Mouse (Mus musculus): ENCODE data around the gene Fat1. TPM values are rescaled to one million over a fixed set of nuclear protein-coding genes. Genes with fewer than 3 reads are reported as not detected.

Fat1 gene
- polyA plus RNA-seq (2012; ENCODE audit: insufficient read depth, insufficient read length, low replicate concordance, missing spikeins), result 137 TPM in 1 of 2 replicates, not detected in the other

DNA sequence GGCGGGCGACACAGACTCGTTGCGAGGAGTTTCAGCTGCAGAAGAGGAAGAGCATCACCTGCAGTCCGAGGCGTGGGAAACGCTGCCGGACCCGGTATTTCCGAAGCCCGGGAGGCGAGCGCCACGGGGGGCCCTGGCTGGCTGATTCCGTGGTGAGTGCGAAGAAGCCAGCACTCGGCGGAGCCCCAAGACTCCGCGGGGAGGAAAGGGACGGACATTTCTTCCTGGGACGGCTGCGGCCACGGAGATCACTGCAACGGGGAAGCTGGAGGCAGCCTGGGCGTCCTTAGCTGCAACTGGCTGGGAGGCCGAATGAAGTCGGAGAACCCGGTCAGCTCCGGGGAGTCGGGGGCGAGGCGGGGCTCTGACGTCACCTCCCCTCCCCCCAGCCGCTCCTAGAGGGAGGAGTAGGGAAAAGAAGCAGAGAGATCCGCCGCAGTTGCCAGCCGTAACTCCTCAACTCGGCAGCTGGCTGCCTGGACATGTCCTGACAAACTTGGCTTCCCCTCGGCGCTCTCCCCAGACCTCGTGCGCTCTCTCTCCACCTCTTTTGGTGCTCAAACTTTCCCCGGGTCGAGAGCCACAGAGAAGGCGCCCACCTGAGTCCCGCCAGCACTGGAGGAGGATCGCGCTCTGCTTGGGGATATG lies at the start of gene Fat1:
Gene Fat1, plus strand, starts transcription at position 598 of the 648 bp plus-strand sequence.
- H3K27ac ChIP-seq (ENCODE audit: insufficient read depth, low read depth, low read length), result peak within 1 kb of the TSS; percentile 71
- no peak for TF ChIP-seq CTCF (IDR thresholded peaks at IDR 0.05; ENCODE audit: insufficient read depth, low read depth, low read length)
- TF ChIP-seq POLR2A (IDR thresholded peaks at IDR 0.05; ENCODE audit: insufficient read depth, low read depth, low read length), result peak; percentile 61
- WGBS, result under 1% methylated on average over 49 of the region's 49 CpGs
- H3K4me1 ChIP-seq (ENCODE audit: control insufficient read depth, insufficient read depth, low read length), result no peaks in the 10 kb centered on the region
- H3K4me3 ChIP-seq (ENCODE audit: insufficient read depth, low read depth, low read length), result peak within 1 kb of the TSS; percentile 59

DNA sequence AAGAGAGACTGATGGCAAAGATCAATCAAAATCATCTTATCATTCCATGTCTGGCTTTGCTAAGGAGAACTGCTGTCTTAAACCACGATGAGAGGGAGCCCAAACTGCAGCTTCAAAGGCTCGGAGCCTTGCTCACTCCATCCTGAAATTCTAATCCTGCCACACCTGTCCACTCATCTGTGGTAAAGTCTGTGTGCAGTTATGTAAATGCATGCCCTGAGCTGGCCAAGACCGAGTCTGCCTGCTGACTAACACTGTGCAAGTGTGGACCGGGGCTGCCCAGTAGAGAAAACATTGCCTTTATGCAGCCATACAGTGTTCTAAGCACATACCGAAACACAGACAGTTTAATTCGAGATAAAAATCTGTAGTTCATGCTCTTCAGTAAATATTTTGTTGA lies 40.6 kb upstream of the Fat1 start:
- TF ChIP-seq POLR2A (IDR thresholded peaks at IDR 0.05; ENCODE audit: insufficient read depth, low read depth, low read length) (no peak), CTCF (IDR thresholded peaks at IDR 0.05; ENCODE audit: insufficient read depth, low read depth, low read length) (no peak)
- Histone ChIP-seq H3K27ac (ENCODE audit: insufficient read depth, low read depth, low read length) (no peak overlapping the region), H3K4me1 (ENCODE audit: control insufficient read depth, insufficient read depth, low read length) (peaks cover 3% of the 10 kb centered on the region; the same call in 1 of the 2 replicates), H3K4me3 (ENCODE audit: insufficient read depth, low read depth, low read length) (no peak overlapping the region)
- WGBS, result 78% methylated on average over 6 of the region's 6 CpGs

DNA sequence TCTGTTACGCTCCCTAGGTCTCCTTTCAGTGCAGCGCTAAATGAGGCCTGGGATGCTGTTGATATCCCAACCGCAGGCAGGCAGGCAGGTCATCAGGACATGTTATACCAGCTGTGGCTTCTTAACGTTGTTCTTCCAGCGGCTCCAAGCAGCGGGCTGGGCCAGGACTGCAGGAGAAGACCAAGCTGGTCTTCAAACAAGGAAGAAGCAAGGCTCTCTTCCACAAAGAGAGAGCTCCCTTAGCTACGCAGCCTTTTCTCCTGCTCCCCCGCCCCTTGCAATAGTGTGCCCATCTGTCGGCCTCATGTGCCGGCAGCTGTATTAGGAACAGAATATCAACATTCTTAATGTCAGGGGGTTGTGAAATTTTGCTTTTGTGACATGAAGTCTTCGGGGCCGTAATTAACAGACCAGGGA lies 35.7 kb upstream of the Fat1 start:
- WGBS, result 51% methylated on average over 12 of the region's 12 CpGs
- H3K4me1 ChIP-seq (ENCODE audit: control insufficient read depth, insufficient read depth, low read length), result peaks cover 3% of the 10 kb centered on the region; the same call in 1 of the 2 replicates
- no peak overlapping the region for H3K4me3 ChIP-seq (ENCODE audit: insufficient read depth, low read depth, low read length)
- no peak overlapping the region for H3K27ac ChIP-seq (ENCODE audit: insufficient read depth, low read depth, low read length)
- TF ChIP-seq POLR2A (IDR thresholded peaks at IDR 0.05; ENCODE audit: insufficient read depth, low read depth, low read length) (no peak), CTCF (IDR thresholded peaks at IDR 0.05; ENCODE audit: insufficient read depth, low read depth, low read length) (no peak)

DNA sequence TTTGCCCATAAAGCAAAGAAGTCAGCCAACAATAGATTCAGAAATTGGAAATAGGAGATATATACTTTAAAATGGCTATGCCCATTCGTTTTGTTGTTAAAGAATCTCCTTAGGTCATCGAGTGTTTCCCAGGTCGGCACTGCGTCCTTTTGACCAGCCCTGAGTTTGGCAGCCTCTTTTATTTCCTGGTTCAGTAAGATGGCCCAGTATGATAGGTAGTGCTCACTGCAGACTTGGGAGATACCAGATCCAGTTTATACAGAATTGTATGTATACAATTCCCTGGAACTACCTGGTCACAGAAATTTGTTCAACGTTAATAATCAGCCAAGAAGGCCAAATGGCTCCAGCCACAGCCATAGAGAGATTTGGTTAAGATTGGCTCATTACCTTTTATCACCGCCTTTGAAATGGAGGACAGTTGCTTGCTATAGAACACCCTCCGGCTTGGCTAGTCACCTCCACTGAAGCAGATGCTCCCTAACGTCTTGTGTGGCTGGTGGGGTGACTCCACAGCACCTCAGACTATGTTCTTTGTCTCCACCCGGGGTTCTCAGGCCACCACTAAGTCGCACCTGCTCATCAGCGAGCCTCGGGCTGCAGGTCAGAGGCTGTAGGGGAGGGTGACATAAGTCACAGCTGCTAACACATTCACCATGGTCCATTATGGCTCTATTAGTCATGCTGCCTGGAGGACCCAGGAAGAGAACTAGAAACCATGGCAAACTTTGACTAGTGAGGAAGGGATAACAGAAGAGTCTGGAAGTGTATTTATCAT lies 23.9 kb upstream of the Fat1 start:
- Histone ChIP-seq H3K4me1 (ENCODE audit: control insufficient read depth, insufficient read depth, low read length) (no peaks in the 10 kb centered on the region), H3K4me3 (ENCODE audit: insufficient read depth, low read depth, low read length) (no peak overlapping the region), H3K27ac (ENCODE audit: insufficient read depth, low read depth, low read length) (no peak overlapping the region)
- no peak for TF ChIP-seq CTCF (IDR thresholded peaks at IDR 0.05; ENCODE audit: insufficient read depth, low read depth, low read length)
- TF ChIP-seq POLR2A (IDR thresholded peaks at IDR 0.05; ENCODE audit: insufficient read depth, low read depth, low read length), result no peak
- WGBS, result 87% methylated on average over 12 of the region's 12 CpGs

DNA sequence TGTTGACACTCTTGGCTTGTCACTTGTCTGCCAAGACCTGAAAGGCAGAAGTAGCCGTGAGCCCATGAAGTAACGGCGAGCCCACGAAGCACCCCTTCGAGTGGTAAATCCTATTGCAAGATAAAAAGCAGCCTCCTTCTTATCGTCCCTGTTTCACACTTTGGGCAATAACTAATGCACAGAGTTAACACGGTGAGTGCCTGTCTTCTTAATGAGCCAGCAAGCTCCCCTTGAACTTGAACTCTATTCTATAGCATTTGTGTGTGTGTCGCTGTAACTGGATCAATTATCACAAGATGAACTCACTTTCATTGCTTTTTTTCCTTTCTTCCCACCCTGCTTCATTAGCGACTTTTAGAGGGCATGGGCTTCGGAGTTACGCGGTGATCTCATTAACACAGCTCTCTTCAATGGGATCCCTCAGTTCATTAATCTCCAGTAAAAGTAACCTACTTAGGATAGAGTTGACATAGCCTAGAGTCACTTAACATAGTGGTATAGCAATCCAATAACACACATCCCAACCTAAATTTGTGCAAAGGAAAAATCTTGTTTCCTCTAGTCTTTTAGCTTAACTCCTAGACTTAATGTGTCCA lies 15.7 kb upstream of the Fat1 start:
- no peak for TF ChIP-seq CTCF (IDR thresholded peaks at IDR 0.05; ENCODE audit: insufficient read depth, low read depth, low read length)
- Histone ChIP-seq H3K4me1 (ENCODE audit: control insufficient read depth, insufficient read depth, low read length) (no peaks in the 10 kb centered on the region), H3K4me3 (ENCODE audit: insufficient read depth, low read depth, low read length) (no peak overlapping the region), H3K27ac (ENCODE audit: insufficient read depth, low read depth, low read length) (no peak overlapping the region)
- 72% methylated on average over 12 of the region's 12 CpGs for WGBS

DNA sequence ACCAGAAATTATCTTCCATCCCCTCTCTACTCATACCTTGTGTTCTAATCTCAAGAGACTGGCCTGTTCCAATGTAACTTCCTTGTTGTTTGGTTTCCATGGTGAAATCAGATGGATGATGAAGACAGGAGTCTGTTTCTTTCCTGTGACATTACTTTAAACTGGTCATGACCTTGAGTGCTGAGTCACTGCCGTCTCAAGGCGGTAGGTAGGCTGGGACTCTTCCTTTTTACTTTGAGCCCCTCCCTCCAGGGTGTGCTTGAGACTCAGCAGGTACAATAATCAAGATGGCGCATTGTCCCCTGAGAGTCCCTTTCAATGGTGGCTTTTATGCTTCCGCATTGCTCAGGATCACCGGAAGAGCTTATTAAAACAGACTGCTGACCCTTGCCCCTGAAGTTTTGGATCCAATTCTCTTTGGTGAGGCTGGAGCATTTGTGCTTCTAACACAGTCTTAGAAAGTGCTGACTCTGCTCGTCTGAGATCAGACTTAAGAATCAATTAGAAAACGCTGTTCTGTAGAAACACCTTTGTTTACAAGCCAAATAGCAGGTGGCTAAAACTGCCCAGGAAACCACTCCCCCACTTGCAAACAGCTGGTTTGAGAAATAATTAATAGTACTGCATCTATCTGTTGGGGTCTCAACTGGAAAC lies 14.7 kb upstream of the Fat1 start:
- 78% methylated on average over 7 of the region's 7 CpGs for WGBS
- TF ChIP-seq CTCF (IDR thresholded peaks at IDR 0.05; ENCODE audit: insufficient read depth, low read depth, low read length) (no peak), POLR2A (IDR thresholded peaks at IDR 0.05; ENCODE audit: insufficient read depth, low read depth, low read length) (no peak)
- Histone ChIP-seq H3K4me3 (ENCODE audit: insufficient read depth, low read depth, low read length) (no peak overlapping the region), H3K4me1 (ENCODE audit: control insufficient read depth, insufficient read depth, low read length) (no peaks in the 10 kb centered on the region), H3K27ac (ENCODE audit: insufficient read depth, low read depth, low read length) (no peak overlapping the region)

DNA sequence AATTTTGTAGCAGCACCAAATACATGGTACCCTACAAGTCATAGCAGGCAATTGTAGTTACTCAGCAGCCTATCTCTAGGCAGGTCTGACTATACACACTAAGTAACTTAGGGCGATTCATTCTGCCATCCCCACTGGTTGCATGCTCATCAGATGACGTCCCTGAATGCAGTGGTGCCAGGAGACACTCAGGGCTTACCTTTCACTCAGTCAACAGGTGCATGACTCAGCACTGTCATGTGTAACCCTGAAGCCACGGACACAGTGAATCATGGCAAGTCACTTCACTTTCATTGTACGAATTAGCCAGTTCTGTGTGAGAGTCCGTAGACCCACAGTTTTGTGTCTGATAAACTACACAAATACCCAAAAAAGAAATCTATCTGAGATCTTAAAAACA lies 10.3 kb upstream of the Fat1 start:
- TF ChIP-seq POLR2A (IDR thresholded peaks at IDR 0.05; ENCODE audit: insufficient read depth, low read depth, low read length) (no peak), CTCF (IDR thresholded peaks at IDR 0.05; ENCODE audit: insufficient read depth, low read depth, low read length) (no peak)
- WGBS, result 91% methylated on average over 5 of the region's 5 CpGs
- Histone ChIP-seq H3K4me3 (ENCODE audit: insufficient read depth, low read depth, low read length) (no peak overlapping the region), H3K27ac (ENCODE audit: insufficient read depth, low read depth, low read length) (no peak overlapping the region), H3K4me1 (ENCODE audit: control insufficient read depth, insufficient read depth, low read length) (no peaks in the 10 kb centered on the region)

DNA sequence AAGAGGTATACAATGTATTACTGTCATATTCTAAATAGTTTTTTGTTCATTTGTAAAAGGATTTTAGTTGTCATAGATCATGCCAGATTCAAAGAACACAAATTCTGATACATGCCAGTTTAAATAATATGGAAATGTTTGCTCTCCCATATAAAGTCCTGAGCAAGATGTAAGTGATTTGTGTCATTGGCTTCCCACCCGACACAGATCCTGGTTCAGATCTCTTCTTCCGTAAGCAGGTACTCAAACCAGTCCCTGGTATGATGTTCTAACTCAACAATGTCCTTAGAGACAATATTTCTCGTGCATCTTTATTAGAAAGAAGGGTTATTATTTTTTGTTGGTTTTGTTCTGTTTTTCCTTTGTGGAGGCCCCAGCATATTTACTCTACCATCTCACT lies 5.2 kb upstream of the Fat1 start:
- WGBS, result 95% methylated on average over 3 of the region's 3 CpGs
- no peak overlapping the region for H3K4me3 ChIP-seq (ENCODE audit: insufficient read depth, low read depth, low read length)
- no peak overlapping the region for H3K27ac ChIP-seq (ENCODE audit: insufficient read depth, low read depth, low read length)
- H3K4me1 ChIP-seq (ENCODE audit: control insufficient read depth, insufficient read depth, low read length), result no peaks in the 10 kb centered on the region
- TF ChIP-seq CTCF (IDR thresholded peaks at IDR 0.05; ENCODE audit: insufficient read depth, low read depth, low read length), result no peak
- TF ChIP-seq POLR2A (IDR thresholded peaks at IDR 0.05; ENCODE audit: insufficient read depth, low read depth, low read length), result no peak

Data from olfactory bulb, adult 2 months (tissue).